Mouse (Mus musculus) mature B cell (primary cell): ENCODE results near the gene Frat1.
"Not testable (repeated sequence)": the region's sequence is repeated elsewhere in the genome, so short reads cannot be mapped to it uniquely, and the experiment has no call there.

Experiments
- in situ Hi-C: fragments of 300-500 bp; cut with MboI; formaldehyde crosslinking; loops from 2 replicates; pipeline ENCODE4 v1.14.3; 2019

Gene Frat1

GRCm38 (mm10) chr19:41842706-41843105 lies 12.9 kb downstream of the Frat1 start:
- in situ Hi-C loops = no loop called here

GRCm38 (mm10) chr19:41844345-41844744 lies 14.6 kb downstream of the Frat1 start:
- in situ Hi-C loops = no loop called here

- in situ Hi-C loops = no loop called here
These were observed 16.8 kb downstream of the Frat1 start for GRCm38 (mm10) chr19:41846366-41847090.

GRCm38 (mm10) chr19:41847091-41847581 lies 17.4 kb downstream of the Frat1 start:
- in situ Hi-C loops = no loop called here

- in situ Hi-C loops = not testable (repeated sequence)
These were observed 17.8 kb downstream of the Frat1 start for GRCm38 (mm10) chr19:41847614-41847991.

GRCm38 (mm10) chr19:41847992-41848851 lies 18.5 kb downstream of the Frat1 start, which contains the start of gene Frat2:
Gene Frat2, minus strand, starts transcription at chr19:41848132.
- in situ Hi-C loops = no loop called here

GRCm38 (mm10) chr19:41850021-41850718 lies 20.4 kb downstream of the Frat1 start:
- in situ Hi-C loops = no loop called here

- in situ Hi-C loops = no loop called here
These were observed 21.2 kb downstream of the Frat1 start for GRCm38 (mm10) chr19:41850719-41851543.

- in situ Hi-C loops = no loop called here
These were observed 22.7 kb downstream of the Frat1 start for GRCm38 (mm10) chr19:41852423-41852822.

GRCm38 (mm10) chr19:41857086-41857762 lies 27.5 kb downstream of the Frat1 start:
- in situ Hi-C loops = no loop called here

- in situ Hi-C loops = no loop called here
These were observed 28.1 kb downstream of the Frat1 start for GRCm38 (mm10) chr19:41857816-41858310.

- in situ Hi-C loops = no loop called here
These were observed 36.9 kb downstream of the Frat1 start for GRCm38 (mm10) chr19:41866707-41867106.

- in situ Hi-C loops = no loop called here
These were observed 39.5 kb downstream of the Frat1 start for GRCm38 (mm10) chr19:41869296-41869695.

- in situ Hi-C loops = not testable (repeated sequence)
These were observed 40.2 kb downstream of the Frat1 start for GRCm38 (mm10) chr19:41869946-41870345.

- in situ Hi-C loops = no loop called here
These were observed 42.5 kb downstream of the Frat1 start for GRCm38 (mm10) chr19:41872285-41872684.

GRCm38 (mm10) chr19:41874356-41874755 lies 44.6 kb downstream of the Frat1 start:
- in situ Hi-C loops = no loop called here

- in situ Hi-C loops = no loop called here
These were observed 52.1 kb downstream of the Frat1 start for GRCm38 (mm10) chr19:41881842-41882241.
